Mouse (Mus musculus) liver, adult 2 months (tissue): ENCODE measurements at regions not wholly inside any gene's neighbourhood (a gene's known extent, or its start where the extent isn't known, plus 50 kb on each side); places are given as distances from the start of the nearest gene placed in this dataset.

Source experiments
- CTCF ChIP-seq: fragments of 200-500 bp; IDR thresholded peaks from 2 replicates; pipeline ENCODE4 v1.5.1; 2011; ENCODE audit warnings: low read depth, low read length, control low read depth
- POLR2A ChIP-seq: fragments of 200-500 bp; IDR thresholded peaks from 2 replicates; pipeline ENCODE4 v1.6.1; 2011; ENCODE audit warnings: low read length, control low read depth; ENCODE audit not compliant: insufficient read depth; ENCODE audit errors: extremely low read depth

DNA sequence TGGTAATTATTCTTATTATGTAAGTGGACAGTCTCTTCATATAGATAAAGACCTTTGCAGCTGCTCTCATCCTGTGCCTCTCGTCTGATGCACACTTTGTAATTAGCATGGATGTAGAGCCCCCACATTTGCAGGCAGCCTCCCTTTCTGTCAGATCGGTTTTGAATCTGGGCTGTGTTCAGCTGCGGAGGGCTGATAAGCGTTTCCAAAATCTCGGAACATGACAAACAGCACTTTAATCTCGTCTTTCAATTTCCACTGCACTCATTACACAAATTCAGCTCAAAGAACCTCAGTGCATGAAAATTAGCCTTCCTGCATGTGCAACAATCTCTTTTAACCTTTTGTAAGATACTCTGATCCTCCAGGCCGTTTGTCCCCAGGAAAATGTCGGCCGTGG is 246.7 kb downstream of the Rnd3 start:
- TF ChIP-seq CTCF (no peak), POLR2A (no peak)
